Mouse (Mus musculus) testis, adult 2 months (tissue): Measurements from ENCODE around the gene Fahd2a. TPM values are rescaled to one million over a fixed set of nuclear protein-coding genes. Genes with fewer than 3 reads are reported as not detected.

Experiments
- H3K27ac ChIP-seq: fragments of 200-500 bp; 2 replicates; pipeline ENCODE4 v1.5.1; 2012; ENCODE audit warnings: low read depth, low read length; ENCODE audit not compliant: control insufficient read depth, insufficient read depth
- H3K27me3 ChIP-seq: fragments of 200-500 bp; 2 replicates; pipeline ENCODE4 v1.6.1; 2012; ENCODE audit warnings: mild to moderate bottlenecking, low read length, moderate library complexity; ENCODE audit not compliant: control insufficient read depth, insufficient read depth
- H3K36me3 ChIP-seq: fragments of 200-500 bp; 2 replicates; pipeline ENCODE4 v1.6.1; 2012; ENCODE audit warnings: mild to moderate bottlenecking, low read length; ENCODE audit not compliant: control insufficient read depth, insufficient read depth
- H3K4me1 ChIP-seq: fragments of 200-500 bp; 2 replicates; pipeline ENCODE4 v1.6.1; 2012; ENCODE audit warnings: low read length; ENCODE audit not compliant: control insufficient read depth, insufficient read depth
- H3K4me3 ChIP-seq: fragments of 200-500 bp; 2 replicates; pipeline ENCODE4 v1.5.1; 2012; ENCODE audit warnings: low read depth, mild to moderate bottlenecking, low read length, moderate library complexity, mixed read lengths; ENCODE audit not compliant: control insufficient read depth
- CTCF ChIP-seq: fragments of 200-500 bp; IDR thresholded peaks from 2 replicates; pipeline ENCODE4 v1.5.1; 2012; ENCODE audit warnings: low read depth, mild to moderate bottlenecking, inconsistent platforms, low read length, moderate library complexity; ENCODE audit not compliant: control insufficient read depth, insufficient read depth, insufficient replicate concordance
- POLR2A ChIP-seq: fragments of 200-500 bp; IDR thresholded peaks from 2 replicates; pipeline ENCODE4 v1.6.1; 2012; ENCODE audit warnings: low read depth, mild to moderate bottlenecking, inconsistent platforms, low read length, moderate library complexity; ENCODE audit not compliant: control insufficient read depth
- polyA plus RNA-seq: library from polyadenylated mRNA; depleted of rRNA; stranded (reverse); fragments of >200 nt; gene quantifications from 2 replicates; pipeline ENCODE4 v1.2.3, GENCODE M21; 2012

The Fahd2a gene
- polyA plus RNA-seq, 1 experiment = 27.1 TPM

DNA sequence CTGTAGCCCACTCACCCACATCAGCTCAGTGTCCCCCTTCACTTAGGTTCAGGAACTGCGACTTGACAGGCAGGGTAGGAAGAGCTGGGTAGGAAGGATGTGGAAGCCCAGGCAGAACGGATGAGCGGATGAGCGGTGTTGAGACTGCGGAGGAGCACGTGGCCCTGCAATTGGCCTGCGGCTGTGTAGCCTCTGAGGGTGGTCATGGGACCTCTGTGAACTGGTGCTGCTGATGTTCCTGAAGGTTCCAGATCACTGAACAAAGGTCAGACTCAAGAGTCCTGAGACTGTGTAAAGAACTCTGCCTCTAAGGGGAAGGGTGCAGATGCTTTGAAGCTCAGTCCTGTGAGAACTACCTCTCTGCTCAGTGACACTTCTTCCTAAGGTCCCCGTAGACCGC, 8.8 kb upstream of the Fahd2a start:
- TF ChIP-seq POLR2A = no peak
- TF ChIP-seq CTCF = no peak
- Histone ChIP-seq H3K4me1 (peaks cover 7% of the 10 kb centered on the region), H3K4me3 (no peak overlapping the region), H3K36me3 (no peaks in the 10 kb centered on the region), H3K27ac (no peak overlapping the region), H3K27me3 (no peaks in the 10 kb centered on the region)

DNA sequence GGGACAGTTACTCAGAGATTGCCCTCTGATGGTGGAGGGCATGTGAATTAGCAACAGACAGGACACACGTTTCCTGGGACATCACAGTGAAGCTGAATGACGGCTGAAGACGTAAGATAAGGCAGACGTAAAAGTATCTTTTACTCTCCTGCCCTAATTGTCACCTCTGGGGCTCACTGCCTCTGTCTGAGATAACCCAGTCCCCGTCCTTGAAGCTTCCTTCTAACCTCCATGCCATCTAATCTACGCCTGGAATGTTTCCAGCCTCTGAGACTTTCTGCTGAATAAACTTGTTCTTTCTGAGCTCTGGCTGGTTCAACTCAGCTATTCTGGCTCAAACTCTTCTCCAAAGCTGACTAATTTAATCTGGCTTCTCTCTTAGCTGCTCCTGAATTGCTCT, 7.4 kb upstream of the Fahd2a start:
- peaks cover 7% of the 10 kb centered on the region for H3K4me1 ChIP-seq
- H3K27ac ChIP-seq = no peak overlapping the region
- no peak overlapping the region for H3K4me3 ChIP-seq
- H3K36me3 ChIP-seq = no peaks in the 10 kb centered on the region
- TF ChIP-seq POLR2A (no peak), CTCF (no peak)
- H3K27me3 ChIP-seq = no peaks in the 10 kb centered on the region

DNA sequence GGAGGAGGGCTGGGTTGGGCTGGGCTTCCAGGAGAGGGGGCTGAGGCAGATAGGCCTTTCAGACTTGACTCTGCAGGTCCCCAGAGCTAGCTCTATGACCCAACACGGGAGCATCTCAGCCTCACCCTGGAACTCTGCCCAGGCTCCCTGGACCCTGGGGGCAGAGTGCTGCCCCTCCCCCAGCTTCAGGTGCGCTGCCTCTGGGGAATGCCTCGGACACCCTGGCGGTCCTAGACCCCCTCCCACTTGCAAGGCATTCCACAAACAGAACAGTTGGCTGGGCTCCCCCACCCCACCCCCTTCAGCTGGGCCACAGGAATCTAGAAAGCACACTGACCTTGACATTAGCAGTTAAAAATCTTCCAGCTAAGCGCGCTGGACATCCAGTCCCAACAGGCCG, 5.3 kb upstream of the Fahd2a start:
- Histone ChIP-seq H3K4me1 (peaks cover 8% of the 10 kb centered on the region), H3K27me3 (no peaks in the 10 kb centered on the region), H3K4me3 (no peak overlapping the region), H3K36me3 (no peaks in the 10 kb centered on the region), H3K27ac (no peak overlapping the region)
- TF ChIP-seq CTCF = no peak
- no peak for TF ChIP-seq POLR2A

DNA sequence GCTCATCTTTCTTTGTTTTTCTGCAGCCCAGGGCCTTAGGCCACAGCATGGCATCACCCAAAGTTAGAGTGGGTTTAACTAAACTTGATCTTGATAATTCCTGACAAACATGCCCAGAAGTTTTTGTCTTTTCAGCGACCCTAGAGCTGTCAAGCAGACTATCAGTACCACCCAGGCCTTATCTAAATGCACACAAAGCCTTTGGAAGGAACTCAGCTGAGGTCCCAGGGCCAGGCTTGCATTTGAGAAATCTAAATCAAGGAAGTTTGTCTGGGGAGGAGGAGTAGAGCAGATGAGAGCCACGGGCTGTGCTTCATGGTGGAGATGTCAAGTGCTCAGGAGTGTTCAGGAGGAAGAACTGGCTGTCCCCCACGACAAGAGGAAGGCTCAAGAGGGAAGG, 2.5 kb upstream of the Fahd2a start:
- Histone ChIP-seq H3K4me3 (no peak overlapping the region), H3K27me3 (no peaks in the 10 kb centered on the region), H3K36me3 (no peaks in the 10 kb centered on the region), H3K4me1 (peaks cover 19% of the 10 kb centered on the region), H3K27ac (no peak overlapping the region)
- TF ChIP-seq POLR2A = no peak
- TF ChIP-seq CTCF = no peak

DNA sequence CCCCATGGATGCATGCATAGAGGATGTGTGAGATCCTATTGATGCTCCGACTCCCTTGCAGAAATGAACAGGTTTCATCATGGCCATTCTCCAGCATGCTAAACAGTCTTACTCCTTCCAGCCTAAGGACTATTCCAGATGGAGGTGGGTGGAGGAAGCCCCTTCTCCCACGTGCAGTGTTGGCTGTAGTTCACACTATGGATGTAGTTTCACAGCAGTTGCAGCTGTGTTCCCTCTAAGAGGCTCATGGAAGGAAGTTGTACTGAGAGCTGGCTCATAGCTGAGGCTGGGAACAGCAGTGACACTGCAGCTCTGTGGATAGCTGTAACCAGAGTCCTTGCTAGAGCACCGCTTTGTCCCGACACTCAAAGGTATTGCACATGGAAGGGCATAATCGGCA, 6.7 kb downstream of the Fahd2a start:
- no peaks in the 10 kb centered on the region for H3K4me1 ChIP-seq
- H3K27me3 ChIP-seq = no peaks in the 10 kb centered on the region
- no peak overlapping the region for H3K4me3 ChIP-seq
- H3K27ac ChIP-seq = no peak overlapping the region
- no peak for TF ChIP-seq POLR2A
- TF ChIP-seq CTCF = no peak
- no peaks in the 10 kb centered on the region; the same call in 1 of the 2 replicates for H3K36me3 ChIP-seq

DNA sequence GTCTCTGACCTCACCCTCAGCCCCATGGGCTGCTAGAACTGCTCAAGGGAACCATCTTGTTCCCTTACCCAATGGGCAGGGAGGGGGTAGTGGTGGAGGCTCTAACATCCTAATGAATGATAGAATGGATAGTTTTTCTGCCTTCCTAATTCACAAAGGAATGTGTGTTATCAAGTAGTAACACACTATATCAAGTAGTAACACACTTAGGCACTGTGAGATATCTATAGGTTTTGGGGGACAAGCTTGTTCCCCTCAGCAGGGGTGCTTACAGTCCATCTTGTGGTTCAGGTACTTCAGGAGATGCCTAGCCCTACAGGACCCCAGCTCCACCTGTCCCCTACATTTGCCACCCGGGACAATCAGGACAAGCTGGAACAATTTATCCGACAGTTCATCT, 8.8 kb downstream of the Fahd2a start:
- TF ChIP-seq CTCF (no peak), POLR2A (no peak)

DNA sequence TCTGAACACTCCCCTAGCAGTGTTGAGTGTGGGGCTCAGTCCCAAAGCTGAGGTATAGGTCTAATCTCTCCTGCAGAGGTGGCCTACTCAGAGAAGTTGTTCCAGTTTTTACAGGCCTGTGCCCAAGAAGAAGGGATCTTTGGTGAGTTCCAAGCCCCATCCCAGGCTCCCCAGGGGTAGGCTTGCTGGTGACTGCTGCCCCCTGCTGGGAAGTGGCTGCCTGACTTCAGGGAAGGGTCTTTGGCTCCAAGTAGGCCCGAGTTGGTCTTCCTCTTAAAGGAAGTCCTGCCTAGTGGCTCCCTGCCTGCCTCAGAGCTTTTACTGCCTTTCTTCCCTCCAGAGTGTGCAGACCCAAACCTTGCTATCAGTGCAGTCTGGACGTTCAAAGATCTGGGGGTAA, 9.2 kb downstream of the Fahd2a start:
- TF ChIP-seq POLR2A (no peak), CTCF (peak; percentile 25; the same call in 1 of the 2 replicates)
- Histone ChIP-seq H3K4me3 (no peak overlapping the region), H3K36me3 (no peaks in the 10 kb centered on the region; the same call in 1 of the 2 replicates), H3K27ac (no peak overlapping the region), H3K4me1 (no peaks in the 10 kb centered on the region), H3K27me3 (no peaks in the 10 kb centered on the region)

More for the DNA sequence above, 8.8 kb downstream of the Fahd2a start:
- Histone ChIP-seq H3K27me3 (no peaks in the 10 kb centered on the region), H3K36me3 (no peaks in the 10 kb centered on the region; the same call in 1 of the 2 replicates), H3K4me1 (no peaks in the 10 kb centered on the region), H3K4me3 (no peak overlapping the region), H3K27ac (no peak overlapping the region)

DNA sequence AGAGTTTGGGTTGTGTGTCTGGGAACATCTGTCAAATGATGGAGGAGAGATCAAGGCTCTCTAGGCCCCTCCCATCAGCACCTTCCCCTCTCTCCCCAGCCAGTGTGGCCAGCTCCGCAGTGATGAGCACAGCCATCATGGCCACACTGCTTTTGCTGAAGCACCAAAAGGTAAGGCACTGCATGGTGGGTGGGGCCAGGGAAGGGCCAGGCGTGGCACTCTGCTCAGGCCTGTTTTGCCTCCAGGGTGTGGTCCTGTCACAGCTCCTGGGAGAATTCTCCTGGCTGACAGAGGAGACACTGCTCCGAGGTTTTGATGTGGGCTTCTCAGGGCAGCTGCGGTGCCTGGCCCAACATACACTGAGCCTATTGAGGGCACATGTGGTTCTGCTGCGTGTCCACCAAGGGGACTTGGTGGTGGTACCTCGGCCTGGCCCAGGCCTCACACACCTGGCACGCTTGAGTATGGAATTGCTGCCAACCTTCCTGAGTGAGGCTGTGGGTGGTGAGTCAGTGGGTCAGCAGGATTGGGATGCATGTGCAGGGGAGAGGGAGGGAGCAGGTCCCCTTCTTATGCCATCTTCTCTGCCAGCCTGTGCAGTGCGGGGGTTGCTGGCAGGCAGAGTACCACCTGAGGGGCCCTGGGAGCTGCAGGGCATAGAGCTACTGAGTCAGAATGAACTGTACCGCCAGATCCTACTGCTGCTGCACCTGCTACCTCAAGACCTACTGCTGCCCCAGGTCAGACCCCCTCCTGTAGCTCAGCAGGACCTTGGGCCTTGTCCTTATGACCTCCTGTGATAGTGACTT, 10.7 kb downstream of the Fahd2a start:
- Histone ChIP-seq H3K27me3 (no peaks in the 10 kb centered on the region), H3K36me3 (no peaks in the 10 kb centered on the region; the same call in 1 of the 2 replicates), H3K4me3 (no peak overlapping the region)

More for the DNA sequence above, 10.7 kb downstream of the Fahd2a start:
- TF ChIP-seq CTCF (no peak), POLR2A (no peak)
- Histone ChIP-seq H3K4me1 (no peaks in the 10 kb centered on the region), H3K27ac (no peak overlapping the region)
